Mouse (Mus musculus) left cerebral cortex, adult 2 months (tissue): ENCODE results near the gene Spata5. TPM values are rescaled to one million over a fixed set of nuclear protein-coding genes. Genes with fewer than 3 reads are reported as not detected.

Experiments used
- DNase-seq, 2 experiments: peaks; one replicate each; pipeline ENCODE4 v3.0.0; 2021 to 2022; ENCODE audit warnings: low spot score in 2 of 2, mixed read lengths in 1 of 2; ENCODE audit errors: extremely low spot score in 1 of 2
- H3K27ac ChIP-seq: fragments of 200-600 bp; 2 replicates; pipeline ENCODE4 v1.8.1; 2022
- H3K4me3 ChIP-seq: fragments of 200-600 bp; 2 replicates; pipeline ENCODE4 v1.8.1; 2022
- CTCF ChIP-seq: fragments of 200-600 bp; IDR thresholded peaks from 2 replicates; pipeline ENCODE4 v1.8.1; 2022; ENCODE audit warnings: antibody characterized with exemption, mild to moderate bottlenecking, moderate library complexity
- intact Hi-C: fragments of 180-260 bp; cut with DNase I; formaldehyde crosslinking; loops from one replicate; pipeline ENCODE4 v1.15.1; 2025
- total RNA-seq, 2 experiments: library from RNA; stranded (reverse); gene quantifications; 2 replicates each; pipeline ENCODE4 v1.2.3; 2021

The Spata5 gene
- total RNA-seq, 2 experiments from 2014 or later = 19.1 to 20.4 TPM

- DNase-seq = no peak
- no peak for TF ChIP-seq CTCF
- Histone ChIP-seq H3K27ac (no peak overlapping the region), H3K4me3 (no peak overlapping the region)
- intact Hi-C loops = no loop called here
Measured at GRCm38 (mm10) chr3:37397646-37398045, 22.1 kb upstream of the Spata5 start.

- TF ChIP-seq CTCF = no peak
- no peak overlapping the region for H3K27ac ChIP-seq
- no peak overlapping the region for H3K4me3 ChIP-seq
- intact Hi-C loops = no loop called here
- no peak for DNase-seq
Measured at GRCm38 (mm10) chr3:37398661-37399395, 20.9 kb upstream of the Spata5 start.

- TF ChIP-seq CTCF = no peak
- no peak for DNase-seq
- H3K27ac ChIP-seq = no peak overlapping the region
- no peak overlapping the region for H3K4me3 ChIP-seq
- intact Hi-C loops = no loop called here
Measured at GRCm38 (mm10) chr3:37401729-37402610, 17.7 kb upstream of the Spata5 start.

DNA sequence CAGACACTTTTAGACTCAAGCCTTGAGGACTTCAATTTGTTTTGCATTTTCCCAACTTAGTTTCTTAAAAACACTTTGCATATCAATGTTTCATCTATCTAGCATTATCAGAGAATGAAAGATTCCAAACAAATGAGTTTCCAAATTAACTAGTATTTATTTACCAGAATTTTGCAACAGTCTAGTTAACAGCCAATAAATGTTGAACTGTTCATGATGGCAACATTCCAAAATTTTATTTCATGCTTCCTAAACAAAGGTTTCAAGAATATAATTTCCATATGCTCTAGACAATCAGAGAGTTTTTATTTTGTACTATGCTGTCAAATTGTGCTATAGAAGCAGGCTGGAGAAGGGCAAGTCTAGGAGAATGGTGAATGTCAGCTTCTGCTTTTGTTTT is 12.1 kb upstream of the Spata5 start:
- H3K4me3 ChIP-seq = no peak overlapping the region
- no peak overlapping the region for H3K27ac ChIP-seq
- no peak for TF ChIP-seq CTCF
- intact Hi-C loops = no loop called here
- DNase-seq = no peak

GRCm38 (mm10) chr3:37413446-37413845 is 6.2 kb upstream of the Spata5 start:
- TF ChIP-seq CTCF = no peak
- Histone ChIP-seq H3K4me3 (no peak overlapping the region), H3K27ac (no peak overlapping the region)
- no peak for DNase-seq
- intact Hi-C loops = loop anchor here (5.0 kb wide), 1 partner anchor 86 kb away; no protein-coding TSS in a partner anchor

DNA sequence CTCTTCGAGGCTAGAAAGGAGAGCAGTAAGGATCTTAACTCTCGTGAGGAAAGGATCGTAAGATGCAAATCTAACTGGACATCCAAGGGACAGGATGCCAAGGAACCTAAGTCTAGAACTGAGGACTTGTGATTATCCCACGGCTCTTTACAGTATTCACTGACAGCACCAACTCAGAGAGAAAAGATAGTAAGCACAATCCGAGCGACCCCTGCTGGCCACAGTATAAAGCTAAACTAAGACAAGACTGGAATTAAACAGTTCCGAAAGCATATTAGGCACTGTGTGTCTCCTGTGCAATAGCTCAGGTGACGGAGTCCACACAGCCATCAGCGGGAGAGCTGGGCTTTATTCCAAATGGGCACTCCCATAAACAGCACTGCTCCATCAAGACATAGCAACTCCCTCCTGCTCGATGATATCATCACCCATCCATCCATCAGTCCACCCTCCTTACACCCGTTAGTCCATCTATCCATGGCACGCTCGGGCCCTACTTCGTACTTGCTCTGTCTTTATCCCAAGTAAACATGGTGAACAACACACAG is 5.2 kb upstream of the Spata5 start:
- DNase-seq = peak; percentile 79 to 81
- no peak overlapping the region for H3K27ac ChIP-seq
- H3K4me3 ChIP-seq = no peak overlapping the region
- intact Hi-C loops = loop anchor here (1.0 to 5.0 kb wide), 3 partner anchors 87 to 195 kb away; no protein-coding TSS in a partner anchor
- peak; percentile 87 for TF ChIP-seq CTCF

GRCm38 (mm10) chr3:37418341-37418740 is 1.4 kb upstream of the Spata5 start:
- intact Hi-C loops = loop anchor here (2.0 kb wide), 1 partner anchor 106 kb away; the partner anchor contains the start of genes Bbs12 and Cetn4
- H3K27ac ChIP-seq = peak overlapping the region; percentile 95
- no peak for DNase-seq
- H3K4me3 ChIP-seq = peak overlapping the region; percentile 65
- no peak for TF ChIP-seq CTCF

- peak in 1 of 2 experiments; percentile 58 for DNase-seq
- peak; percentile 14 for TF ChIP-seq CTCF
- Histone ChIP-seq H3K4me3 (peak overlapping the region; percentile 65), H3K27ac (peak overlapping the region; percentile 95)
- intact Hi-C loops = loop anchor here (2.0 kb wide), 1 partner anchor 106 kb away; the partner anchor contains the start of genes Bbs12 and Cetn4
Measured at GRCm38 (mm10) chr3:37418961-37419457, 687 bp upstream of the Spata5 start.

DNA sequence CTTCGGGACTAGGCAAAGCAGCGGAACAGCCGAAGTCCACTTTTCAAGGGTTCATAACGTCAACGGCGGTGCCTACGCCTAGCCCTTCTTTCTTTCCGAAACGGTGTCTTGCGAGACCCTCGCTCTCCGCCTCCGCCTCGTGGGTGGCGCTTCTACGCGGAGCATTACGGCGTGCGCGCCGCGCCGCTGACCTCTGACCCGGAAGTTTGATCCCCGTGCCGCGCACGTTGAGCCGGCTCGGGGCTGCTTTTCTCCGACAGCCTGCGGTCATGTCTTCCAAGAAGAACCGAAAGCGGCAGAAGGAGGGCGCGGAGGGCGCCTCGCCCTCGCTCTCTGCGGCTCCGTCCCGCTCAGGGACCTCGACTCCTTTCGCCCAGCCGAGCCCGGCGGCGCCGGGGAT is 376 bp downstream of the Spata5 start, which contains the start of gene Nudt6:
TSS of gene Nudt6 (minus strand) at position 140 of the 400 bp plus-strand sequence.
- TF ChIP-seq CTCF = no peak
- peak; percentile 91 for DNase-seq
- H3K27ac ChIP-seq = peak within 1 kb of the TSS; percentile 95
- H3K4me3 ChIP-seq = peak within 1 kb of the TSS; percentile 67
- intact Hi-C loops = no loop called here

- intact Hi-C loops = no loop called here
- peak in 1 of 2 experiments; percentile 28 for DNase-seq
- TF ChIP-seq CTCF = no peak
- peak overlapping the region; percentile 67 for H3K4me3 ChIP-seq
- peak overlapping the region; percentile 4; the same call in 1 of the 2 replicates for H3K27ac ChIP-seq
Measured at GRCm38 (mm10) chr3:37420641-37421040, 945 bp downstream of the Spata5 start.

- intact Hi-C loops = no loop called here
- peak overlapping the region; percentile 67 for H3K4me3 ChIP-seq
- no peak for TF ChIP-seq CTCF
- no peak overlapping the region for H3K27ac ChIP-seq
- no peak for DNase-seq
Measured at GRCm38 (mm10) chr3:37421179-37421578, 1.5 kb downstream of the Spata5 start.
